Mouse (Mus musculus) heart, postnatal 0 days (tissue): ENCODE results near the gene Galntl6. TPM values are rescaled to one million over a fixed set of nuclear protein-coding genes. Genes with fewer than 3 reads are reported as not detected.
A peak's percentile ranks its signal among the peaks of the same experiment; 100 is the strongest.

Source experiments
- ATAC-seq: fragments of 200-750 bp; cut with Nextera tagmentation; 2 replicates; pipeline ENCODE4 v1.8.0; 2017; ENCODE audit warnings: low read depth, moderate number of reproducible peaks, moderate library complexity; ENCODE audit not compliant: insufficient read depth
- DNase-seq: peaks from one replicate; pipeline ENCODE4 v3.0.0-alpha.2; 2016; ENCODE audit warnings: low spot score
- H3K27ac ChIP-seq: fragments of 300-500 bp; sonication (generic); 2 replicates; pipeline ENCODE4 v1.5.1; 2014; ENCODE audit warnings: low read depth, mild to moderate bottlenecking
- H3K27me3 ChIP-seq: fragments of 300-500 bp; sonication (generic); 2 replicates; pipeline ENCODE4 v1.6.1; 2014; ENCODE audit warnings: low read length, mixed read lengths; ENCODE audit not compliant: control insufficient read depth, insufficient read depth
- H3K36me3 ChIP-seq: fragments of 300-500 bp; sonication (generic); replicated peaks from 2 replicates; pipeline ENCODE4 v1.6.1; 2014; ENCODE audit warnings: low read length, mixed read lengths; ENCODE audit not compliant: control insufficient read depth, insufficient read depth
- H3K4me1 ChIP-seq: fragments of 300-500 bp; sonication (generic); 2 replicates; pipeline ENCODE4 v1.6.1; 2014; ENCODE audit warnings: antibody characterized with exemption; ENCODE audit not compliant: control insufficient read depth, insufficient read depth
- H3K4me2 ChIP-seq: fragments of 300-500 bp; sonication (generic); 2 replicates; pipeline ENCODE4 v1.6.1; 2014; ENCODE audit warnings: low read depth, mild to moderate bottlenecking, low read length, moderate library complexity
- H3K4me3 ChIP-seq: fragments of 300-500 bp; sonication (generic); 2 replicates; pipeline ENCODE4 v1.5.1; 2014; ENCODE audit warnings: low read depth, low read length
- H3K9ac ChIP-seq: fragments of 300-500 bp; sonication (generic); replicated peaks from 2 replicates; pipeline ENCODE4 v1.6.1; 2014; ENCODE audit warnings: low read depth, low read length, mixed read lengths
- H3K9me3 ChIP-seq: fragments of 300-500 bp; sonication (generic); replicated peaks from 2 replicates; pipeline ENCODE4 v1.6.1; 2016; ENCODE audit warnings: low read length; ENCODE audit not compliant: control insufficient read depth
- CTCF ChIP-seq: IDR thresholded peaks from 2 replicates; pipeline ENCODE4 v1.5.1; 2016; ENCODE audit warnings: antibody characterized with exemption, control low read depth, low read depth
- EP300 ChIP-seq: IDR thresholded peaks from 2 replicates; pipeline ENCODE4 v1.6.1; 2016; ENCODE audit warnings: antibody characterized with exemption, low read depth
- WGBS: fragments of 180-500 bp; shearing (Covaris S2); extraction: QIAGEN DNeasy Blood & Tissue Kit; methylation state at CpG from one replicate; pipeline ENCODE4 v1.1.7; 2014; 5-methylcytosine and 5-hydroxymethylcytosine counted together
- polyA plus RNA-seq: library from polyadenylated mRNA; unstranded; fragments of >200 nt; fragmentation: Nextera tagmentation; extraction: Ambion mirVana; gene quantifications from 2 replicates; pipeline ENCODE4 v1.2.1, GENCODE M21; 2015
- total RNA-seq: library from RNA; depleted of rRNA; stranded (reverse); fragments of >200 nt; gene quantifications from 2 replicates; pipeline ENCODE4 v1.2.3, GENCODE M21; 2014; ENCODE audit warnings: low replicate concordance

Galntl6 gene
- total and polyA plus RNA-seq, 2 experiments from 2014 or later, result not detected

GRCm38 (mm10) chr8:58189694-58190093, 722.7 kb downstream of the Galntl6 start:
- no peak for TF ChIP-seq EP300
- TF ChIP-seq CTCF, result no peak
- no peak for DNase-seq
- H3K4me3 ChIP-seq, result no peak overlapping the region
- no peak for ATAC-seq
- H3K27ac ChIP-seq, result no peak overlapping the region
- H3K36me3 ChIP-seq, result no peaks in the 10 kb centered on the region
- H3K27me3 ChIP-seq, result no peaks in the 10 kb centered on the region
- no peak overlapping the region for H3K9ac ChIP-seq
- 63% methylated on average over 1 of the region's 1 CpGs for WGBS
- no peaks in the 10 kb centered on the region for H3K9me3 ChIP-seq
- H3K4me2 ChIP-seq, result no peak overlapping the region
- no peaks in the 10 kb centered on the region for H3K4me1 ChIP-seq

GRCm38 (mm10) chr8:58146961-58147360, 765.5 kb downstream of the Galntl6 start:
- DNase-seq, result peak; percentile 43
- no peaks in the 10 kb centered on the region for H3K36me3 ChIP-seq
- no peak overlapping the region for H3K4me2 ChIP-seq
- WGBS, result 19% methylated on average over 1 of the region's 1 CpGs
- no peak overlapping the region for H3K27ac ChIP-seq
- no peak overlapping the region for H3K9ac ChIP-seq
- no peaks in the 10 kb centered on the region for H3K27me3 ChIP-seq
- no peaks in the 10 kb centered on the region for H3K4me1 ChIP-seq
- ATAC-seq, result no peak
- H3K4me3 ChIP-seq, result no peak overlapping the region
- TF ChIP-seq EP300 (no peak), CTCF (peak; percentile 60)
- H3K9me3 ChIP-seq, result no peaks in the 10 kb centered on the region

GRCm38 (mm10) chr8:58086733-58087132, 825.7 kb downstream of the Galntl6 start:
- ATAC-seq (no peak), DNase-seq (no peak)
- no peak overlapping the region for H3K27ac ChIP-seq
- H3K9me3 ChIP-seq, result no peaks in the 10 kb centered on the region
- TF ChIP-seq EP300 (no peak), CTCF (no peak)
- H3K36me3 ChIP-seq, result no peaks in the 10 kb centered on the region
- no peaks in the 10 kb centered on the region for H3K27me3 ChIP-seq
- no peak overlapping the region for H3K4me2 ChIP-seq
- H3K4me1 ChIP-seq, result no peaks in the 10 kb centered on the region
- no peak overlapping the region for H3K9ac ChIP-seq
- 62% methylated on average over 4 of the region's 4 CpGs for WGBS
- H3K4me3 ChIP-seq, result no peak overlapping the region

- no peak for DNase-seq
- Histone ChIP-seq H3K36me3 (no peaks in the 10 kb centered on the region), H3K4me2 (no peak overlapping the region), H3K4me3 (no peak overlapping the region), H3K27ac (no peak overlapping the region), H3K4me1 (no peaks in the 10 kb centered on the region), H3K9me3 (no peaks in the 10 kb centered on the region), H3K27me3 (no peaks in the 10 kb centered on the region), H3K9ac (no peak overlapping the region)
- ATAC-seq, result no peak
- TF ChIP-seq CTCF (no peak), EP300 (no peak)
- WGBS, result 79% methylated on average over 6 of the region's 6 CpGs
These were observed 827.5 kb downstream of the Galntl6 start for GRCm38 (mm10) chr8:58084931-58085330.

- DNase-seq, result no peak
These were observed 830.7 kb downstream of the Galntl6 start for GRCm38 (mm10) chr8:58081715-58082114.

GRCm38 (mm10) chr8:58074611-58075010, 837.8 kb downstream of the Galntl6 start:
- 87% methylated on average over 4 of the region's 4 CpGs for WGBS
- Histone ChIP-seq H3K4me1 (no peaks in the 10 kb centered on the region), H3K27ac (no peak overlapping the region), H3K9me3 (no peaks in the 10 kb centered on the region), H3K36me3 (no peaks in the 10 kb centered on the region), H3K4me2 (no peak overlapping the region), H3K4me3 (no peak overlapping the region), H3K9ac (no peak overlapping the region), H3K27me3 (no peaks in the 10 kb centered on the region)
- TF ChIP-seq EP300 (no peak), CTCF (no peak)
- ATAC-seq (no peak), DNase-seq (no peak)

More at GRCm38 (mm10) chr8:58081715-58082114, 830.7 kb downstream of the Galntl6 start:
- Histone ChIP-seq H3K27ac (no peak overlapping the region), H3K36me3 (no peaks in the 10 kb centered on the region), H3K27me3 (no peaks in the 10 kb centered on the region), H3K9ac (no peak overlapping the region), H3K4me3 (no peak overlapping the region), H3K4me1 (no peaks in the 10 kb centered on the region), H3K4me2 (no peak overlapping the region), H3K9me3 (no peaks in the 10 kb centered on the region)
- WGBS, result 68% methylated on average over 5 of the region's 5 CpGs
- no peak for ATAC-seq
- no peak for TF ChIP-seq CTCF
